10 mouse cellular contexts compared by ENCODE assay signal in genomic region chr14:21552958-21553357, GRCm38 (mm10).
DNase-seq lines count a peak whose midpoint lies in the region; ATAC-seq and TF ChIP-seq lines count a peak whose summit lies in the region.
"Had no signal": no experiment of that assay in that cellular context is flagged by ENCODE, and none has a peak within 500 bp of the region (broad histone marks: within the 10 kb centered on the region; RNA-seq: fewer than 3 reads in every experiment).

No protein-coding gene starts in this region.

- ATAC-seq in frontal cortex, adult (ENCODE audit: low TSS enrichment): peak; percentile 58
- peak; percentile 86 for ATAC-seq in kidney, embryonic 14.5 days (ENCODE audit: low FRiP score, low TSS enrichment)
- peak; percentile 92 for ATAC-seq in lung, postnatal 0 days

- no peaks in the 10 kb centered on the region for H3K9me3 ChIP-seq in kidney, embryonic 14.5 days (ENCODE audit: control insufficient read depth, low read length)
- H3K9me3 ChIP-seq in lung, postnatal 0 days (ENCODE audit: low read length): no peaks in the 10 kb centered on the region
- H3K9me3 ChIP-seq: heart, embryonic 13.5 days; liver, embryonic 13.5 days had no signal

- no peak for DNase-seq in frontal cortex, postnatal 14 days (ENCODE audit: low spot score in 2 of 2)
- peak; percentile 73 for DNase-seq in ES-CJ7 (ENCODE audit: low read depth, low spot score)
- peak; percentile 80 for DNase-seq in lung, postnatal 0 days (ENCODE audit: low spot score)
- no peak for DNase-seq in retina, postnatal 1 day
- no peak for DNase-seq in thymus, adult 18-20 months
- no peak for DNase-seq in heart, adult 8-10 months (ENCODE audit: low spot score)
- DNase-seq: liver, embryonic 13.5 days had no signal

- no peak overlapping the region for H3K4me2 ChIP-seq in kidney, embryonic 14.5 days (replicated peaks; ENCODE audit: low read depth, low read length)
- 0 out of 2 replicates have a peak overlapping the region, but pooled peaks have one; percentile 14 for H3K4me2 ChIP-seq in lung, postnatal 0 days (replicated peaks; ENCODE audit: low read depth, low read length)
- H3K4me2 ChIP-seq: heart, embryonic 13.5 days; liver, embryonic 13.5 days had no signal

- WGBS in kidney, embryonic 14.5 days: 31% methylated on average over 8 of the region's 8 CpGs
- 52% methylated on average over 8 of the region's 8 CpGs for WGBS in lung, postnatal 0 days

- no peaks in the 10 kb centered on the region for H3K27me3 ChIP-seq in kidney, embryonic 14.5 days (ENCODE audit: control insufficient read depth, insufficient read depth, low read length)
- no peaks in the 10 kb centered on the region for H3K27me3 ChIP-seq in lung, postnatal 0 days (replicated peaks; ENCODE audit: insufficient read depth, low read length)
- H3K27me3 ChIP-seq: heart, embryonic 13.5 days; liver, embryonic 13.5 days had no signal

- no peak for TF ChIP-seq CTCF in lung, postnatal 0 days (IDR thresholded peaks at IDR 0.05)

- TF ChIP-seq EP300 in lung, postnatal 0 days (IDR thresholded peaks at IDR 0.05): 0 out of 2 replicates have a peak, but pooled peaks have one; percentile 11

- H3K4me3 ChIP-seq in kidney, embryonic 14.5 days (ENCODE audit: low read length): no peak overlapping the region
- no peak overlapping the region for H3K4me3 ChIP-seq in lung, postnatal 0 days (ENCODE audit: low read depth, low read length)
- H3K4me3 ChIP-seq: heart, embryonic 13.5 days; liver, embryonic 13.5 days had no signal

- peaks cover 11% of the 10 kb centered on the region; the same call in 1 of the 2 replicates for H3K4me1 ChIP-seq in kidney, embryonic 14.5 days (ENCODE audit: control insufficient read depth, insufficient read depth, low read length)
- H3K4me1 ChIP-seq in lung, postnatal 0 days (ENCODE audit: insufficient read depth, low read depth, low read length): no peaks in the 10 kb centered on the region; the same call in 1 of the 2 replicates

- H3K27ac ChIP-seq in kidney, embryonic 14.5 days (ENCODE audit: low read depth, low read length): no peak overlapping the region
- H3K27ac ChIP-seq in lung, postnatal 0 days (ENCODE audit: low read length): no peak overlapping the region
- H3K27ac ChIP-seq: heart, embryonic 13.5 days; liver, embryonic 13.5 days had no signal

- no peaks in the 10 kb centered on the region for H3K36me3 ChIP-seq in kidney, embryonic 14.5 days (ENCODE audit: control insufficient read depth, insufficient read depth, low read length)
- no peaks in the 10 kb centered on the region for H3K36me3 ChIP-seq in lung, postnatal 0 days (ENCODE audit: insufficient read depth, low read length)
- H3K36me3 ChIP-seq: heart, embryonic 13.5 days; liver, embryonic 13.5 days had no signal

- H3K9ac ChIP-seq in kidney, embryonic 14.5 days (ENCODE audit: low read depth, low read length): no peak overlapping the region
- H3K9ac ChIP-seq in lung, postnatal 0 days (replicated peaks; ENCODE audit: low read depth): no peak overlapping the region
- H3K9ac ChIP-seq: heart, embryonic 13.5 days; liver, embryonic 13.5 days had no signal

Comparison
In these comparisons a context has a peak if more than half of its experiments do, and no peak if none do; other contexts are left out.
1. DNase-seq: peak in ES-CJ7 (single experiment) and lung, postnatal 0 days (single experiment); none in frontal cortex, postnatal 14 days (0 of 2), retina, postnatal 1 day (single experiment), thymus, adult 18-20 months (0 of 2) and heart, adult 8-10 months (single experiment).
2. Peak in every context shown above with its lines, with median percentiles within 50 percentile points of each other: ATAC-seq.